Mouse (Mus musculus): ENCODE results near the gene Cdc25b. TPM values are rescaled to one million over a fixed set of nuclear protein-coding genes. Genes with fewer than 3 reads are reported as not detected.
A peak's percentile ranks its signal among the peaks of the same experiment; 100 is the strongest.

The Cdc25b gene
- 7.7 to 39.4 TPM (median 11.3 TPM) in 3 replicates for total RNA-seq (2017)

- ATAC-seq (replicated peaks; ENCODE audit: insufficient number of reproducible peaks, low FRiP score, low TSS enrichment, poor library complexity, severe bottlenecking) = peak; percentile 70
Observed at GRCm38 (mm10) chr2:131186771-131187601, at the start of gene Cdc25b, which contains the start of gene Spef1. Gene Cdc25b, plus strand, starts transcription at chr2:131186949. Gene Spef1, minus strand, starts transcription at chr2:131187282.

- ATAC-seq (replicated peaks; ENCODE audit: insufficient number of reproducible peaks, low FRiP score, low TSS enrichment, poor library complexity, severe bottlenecking) = no peak
Observed at GRCm38 (mm10) chr2:131138296-131138695, 48.5 kb upstream of the Cdc25b start.

- ATAC-seq (replicated peaks; ENCODE audit: insufficient number of reproducible peaks, low FRiP score, low TSS enrichment, poor library complexity, severe bottlenecking) = no peak
Observed at GRCm38 (mm10) chr2:131138760-131139159, 48.0 kb upstream of the Cdc25b start.

- ATAC-seq (replicated peaks; ENCODE audit: insufficient number of reproducible peaks, low FRiP score, low TSS enrichment, poor library complexity, severe bottlenecking) = no peak
Observed at GRCm38 (mm10) chr2:131139287-131139686, 47.5 kb upstream of the Cdc25b start.

- no peak for ATAC-seq (replicated peaks; ENCODE audit: insufficient number of reproducible peaks, low FRiP score, low TSS enrichment, poor library complexity, severe bottlenecking)
Observed at GRCm38 (mm10) chr2:131139886-131140532, 46.7 kb upstream of the Cdc25b start.

GRCm38 (mm10) chr2:131140533-131140905 lies 46.2 kb upstream of the Cdc25b start:
- no peak for ATAC-seq (replicated peaks; ENCODE audit: insufficient number of reproducible peaks, low FRiP score, low TSS enrichment, poor library complexity, severe bottlenecking)

- ATAC-seq (replicated peaks; ENCODE audit: insufficient number of reproducible peaks, low FRiP score, low TSS enrichment, poor library complexity, severe bottlenecking) = no peak
Observed at GRCm38 (mm10) chr2:131141336-131141986, 45.3 kb upstream of the Cdc25b start.

GRCm38 (mm10) chr2:131142592-131142991 lies 44.2 kb upstream of the Cdc25b start:
- ATAC-seq (replicated peaks; ENCODE audit: insufficient number of reproducible peaks, low FRiP score, low TSS enrichment, poor library complexity, severe bottlenecking) = peak; percentile 55; the same call in 1 of the 2 replicates

- ATAC-seq (replicated peaks; ENCODE audit: insufficient number of reproducible peaks, low FRiP score, low TSS enrichment, poor library complexity, severe bottlenecking) = no peak
Observed at GRCm38 (mm10) chr2:131143007-131143780, 43.6 kb upstream of the Cdc25b start.

GRCm38 (mm10) chr2:131145121-131145520 lies 41.6 kb upstream of the Cdc25b start:
- no peak for ATAC-seq (replicated peaks; ENCODE audit: insufficient number of reproducible peaks, low FRiP score, low TSS enrichment, poor library complexity, severe bottlenecking)

GRCm38 (mm10) chr2:131145536-131145935 lies 41.2 kb upstream of the Cdc25b start:
- ATAC-seq (replicated peaks; ENCODE audit: insufficient number of reproducible peaks, low FRiP score, low TSS enrichment, poor library complexity, severe bottlenecking) = no peak

- no peak for ATAC-seq (replicated peaks; ENCODE audit: insufficient number of reproducible peaks, low FRiP score, low TSS enrichment, poor library complexity, severe bottlenecking)
Observed at GRCm38 (mm10) chr2:131146193-131147042, 40.3 kb upstream of the Cdc25b start.

GRCm38 (mm10) chr2:131147043-131147365 lies 39.7 kb upstream of the Cdc25b start:
- no peak for ATAC-seq (replicated peaks; ENCODE audit: insufficient number of reproducible peaks, low FRiP score, low TSS enrichment, poor library complexity, severe bottlenecking)

- ATAC-seq (replicated peaks; ENCODE audit: insufficient number of reproducible peaks, low FRiP score, low TSS enrichment, poor library complexity, severe bottlenecking) = no peak
Observed at GRCm38 (mm10) chr2:131148353-131149253, 38.1 kb upstream of the Cdc25b start.

GRCm38 (mm10) chr2:131149254-131149578 lies 37.5 kb upstream of the Cdc25b start:
- no peak for ATAC-seq (replicated peaks; ENCODE audit: insufficient number of reproducible peaks, low FRiP score, low TSS enrichment, poor library complexity, severe bottlenecking)

GRCm38 (mm10) chr2:131152166-131152730 lies 34.5 kb upstream of the Cdc25b start:
- no peak for ATAC-seq (replicated peaks; ENCODE audit: insufficient number of reproducible peaks, low FRiP score, low TSS enrichment, poor library complexity, severe bottlenecking)

- ATAC-seq (replicated peaks; ENCODE audit: insufficient number of reproducible peaks, low FRiP score, low TSS enrichment, poor library complexity, severe bottlenecking) = no peak
Observed at GRCm38 (mm10) chr2:131154036-131154435, 32.7 kb upstream of the Cdc25b start.
